ENCODE assay signal across 28 mouse cellular contexts in the genomic region with DNA sequence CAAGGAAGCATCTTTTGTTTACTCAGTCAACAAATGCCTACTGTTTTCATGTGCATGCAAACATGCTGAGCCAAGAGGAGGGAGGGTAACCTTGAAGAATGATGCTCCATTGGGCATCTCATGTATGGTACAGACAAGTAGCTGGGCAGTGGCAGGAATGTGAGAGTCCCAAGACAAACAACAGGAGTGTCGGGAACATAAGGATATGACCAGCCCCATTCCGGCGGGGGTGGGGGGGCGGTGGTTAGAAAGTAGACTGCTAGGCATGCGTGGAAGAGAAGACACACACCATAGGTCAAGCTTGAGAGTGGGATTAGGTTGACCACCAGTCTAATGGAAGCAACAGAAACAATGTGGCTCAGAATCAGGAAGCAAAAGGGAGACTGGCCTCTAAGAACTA.
"Had no signal": no experiment of that assay in that cellular context is flagged by ENCODE, and none has a peak within 500 bp of the region (broad histone marks: within the 10 kb centered on the region; RNA-seq: fewer than 3 reads in every experiment).

No protein-coding gene starts in this region.

- H3K27ac ChIP-seq: limb, embryonic 10.5 days; limb, embryonic 12.5 days; limb, embryonic 13.5 days; limb, embryonic 15.5 days; liver, embryonic 12.5 days; liver, embryonic 13.5 days; liver, embryonic 14.5 days; liver, embryonic 15.5 days; lung, embryonic 15.5 days; macrophage; midbrain, embryonic 10.5 days; midbrain, embryonic 12.5 days; midbrain, embryonic 13.5 days; midbrain, embryonic 15.5 days; neural tube, embryonic 12.5 days had no signal

- H3K9me3 ChIP-seq: limb, embryonic 10.5 days; limb, embryonic 12.5 days; limb, embryonic 13.5 days; limb, embryonic 15.5 days; liver, embryonic 12.5 days; liver, embryonic 13.5 days; liver, embryonic 15.5 days; lung, embryonic 15.5 days; megakaryocyte, embryonic 14.5 days; midbrain, embryonic 10.5 days; midbrain, embryonic 12.5 days; midbrain, embryonic 13.5 days; midbrain, embryonic 15.5 days; neural tube, embryonic 12.5 days had no signal

- H3K4me3 ChIP-seq: limb, embryonic 10.5 days; limb, embryonic 12.5 days; limb, embryonic 13.5 days; limb, embryonic 15.5 days; liver, embryonic 12.5 days; liver, embryonic 13.5 days; liver, embryonic 15.5 days; lung, embryonic 15.5 days; megakaryocyte, embryonic 14.5 days; midbrain, embryonic 10.5 days; midbrain, embryonic 12.5 days; midbrain, embryonic 13.5 days; midbrain, embryonic 15.5 days; myocyte; neural tube, embryonic 12.5 days had no signal

- DNase-seq: left cerebral cortex, postnatal 4 days; liver; liver, embryonic 13.5 days; liver, postnatal 0 days; lung, adult 18-20 months; lung, adult 2 months; lung, embryonic 14.5 days; lung, postnatal 10 days; lung, postnatal 14 days; lung, postnatal 36 days; lung, postnatal 4 days; midbrain, embryonic 14.5 days had no signal

- H3K27me3 ChIP-seq: limb, embryonic 12.5 days; limb, embryonic 13.5 days; limb, embryonic 15.5 days; liver, embryonic 12.5 days; liver, embryonic 13.5 days; liver, embryonic 15.5 days; lung, embryonic 15.5 days; megakaryocyte, embryonic 14.5 days; midbrain, embryonic 12.5 days; midbrain, embryonic 13.5 days; midbrain, embryonic 15.5 days; neural tube, embryonic 12.5 days had no signal

- H3K36me3 ChIP-seq: limb, embryonic 10.5 days; limb, embryonic 12.5 days; limb, embryonic 13.5 days; limb, embryonic 15.5 days; liver, embryonic 12.5 days; liver, embryonic 13.5 days; liver, embryonic 15.5 days; lung, embryonic 15.5 days; midbrain, embryonic 10.5 days; midbrain, embryonic 12.5 days; midbrain, embryonic 13.5 days; midbrain, embryonic 15.5 days; neural tube, embryonic 12.5 days had no signal

- H3K4me1 ChIP-seq: limb, embryonic 10.5 days; limb, embryonic 12.5 days; limb, embryonic 13.5 days; limb, embryonic 15.5 days; liver, embryonic 12.5 days; liver, embryonic 13.5 days; liver, embryonic 15.5 days; lung, embryonic 15.5 days; midbrain, embryonic 10.5 days; midbrain, embryonic 12.5 days; midbrain, embryonic 13.5 days; midbrain, embryonic 15.5 days; neural tube, embryonic 12.5 days had no signal
